In genomic region chr1:32946254-32946653, GRCm38 (mm10) we compare ENCODE assay signal across 29 mouse cellular contexts.
DNase-seq lines count a peak whose midpoint lies in the region; ATAC-seq and TF ChIP-seq lines count a peak whose summit lies in the region.
"Had no signal": no experiment of that assay in that cellular context is flagged by ENCODE, and none has a peak within 500 bp of the region (broad histone marks: within the 10 kb centered on the region; RNA-seq: fewer than 3 reads in every experiment).

No protein-coding gene starts in this region.

- peak; percentile 2 for DNase-seq in left cerebral cortex, postnatal 4 days
- DNase-seq in left cerebral cortex, postnatal 36 days (ENCODE audit: low spot score in 2 of 2): no peak
- DNase-seq in ZHBTc4 (ENCODE audit: low read depth, low spot score): peak; percentile 5
- DNase-seq in brain, embryonic 14.5 days (ENCODE audit: low read depth): peak; percentile 51
- DNase-seq: adrenal gland, postnatal 10 days; B cell, adult 2 months; cerebellum, adult 18-20 months; gastrocnemius, postnatal 25 days; heart, adult 18-20 months; heart, postnatal 36 days; kidney, adult 11 months; kidney, postnatal 36 days; liver, postnatal 0 days; lung, postnatal 10 days; right cerebral cortex, postnatal 25 days had no signal

- H3K9ac ChIP-seq in forebrain, embryonic 16.5 days (replicated peaks; ENCODE audit: low read depth, low read length): no peak overlapping the region
- H3K9ac ChIP-seq in forebrain, embryonic 13.5 days: no peak overlapping the region
- H3K9ac ChIP-seq in kidney, embryonic 15.5 days: no peak overlapping the region
- H3K9ac ChIP-seq: forebrain, embryonic 12.5 days; liver, embryonic 12.5 days; liver, postnatal 0 days; neural tube, embryonic 15.5 days; stomach, embryonic 15.5 days had no signal

- intact Hi-C loops in left cerebral cortex, postnatal 4 days (cut with DNase I): no loop called here
- intact Hi-C loops in left cerebral cortex, postnatal 36 days (cut with DNase I): no loop called here

- no peak overlapping the region for H3K27ac ChIP-seq in forebrain, embryonic 16.5 days (ENCODE audit: low read length)
- H3K27ac ChIP-seq in forebrain, embryonic 13.5 days: no peak overlapping the region
- no peak overlapping the region for H3K27ac ChIP-seq in kidney, embryonic 15.5 days
- H3K27ac ChIP-seq: forebrain, embryonic 12.5 days; layer of hippocampus, adult 2 months; left cerebral cortex, adult 2 months; liver, embryonic 12.5 days; macrophage; neural tube, embryonic 15.5 days; stomach, embryonic 15.5 days had no signal

- no peak overlapping the region for H3K4me3 ChIP-seq in forebrain, embryonic 16.5 days (replicated peaks; ENCODE audit: low read length)
- no peak overlapping the region for H3K4me3 ChIP-seq in forebrain, embryonic 13.5 days
- no peak overlapping the region for H3K4me3 ChIP-seq in kidney, embryonic 15.5 days (replicated peaks)
- H3K4me3 ChIP-seq: erythroblast, embryonic 14.5 days; forebrain, embryonic 12.5 days; layer of hippocampus, adult 2 months; left cerebral cortex, adult 2 months; liver, embryonic 12.5 days; neural tube, embryonic 15.5 days; stomach, embryonic 15.5 days had no signal

- 0 out of 2 replicates have a peak, but pooled peaks have one; percentile 26 for ATAC-seq in forebrain, embryonic 16.5 days
- ATAC-seq in forebrain, embryonic 13.5 days: no peak
- ATAC-seq in granulocyte monocyte progenitor cell, adult 5-6 weeks (replicated peaks; ENCODE audit: poor library complexity, severe bottlenecking): no peak
- no peak for ATAC-seq in kidney, embryonic 15.5 days (replicated peaks; ENCODE audit: low FRiP score)
- ATAC-seq: inflammation-experienced regulatory T-cells, adult 6 months; liver, embryonic 12.5 days; liver, postnatal 0 days had no signal

- WGBS in forebrain, embryonic 16.5 days: 71% methylated on average over 4 of the region's 4 CpGs
- 73% methylated on average over 4 of the region's 4 CpGs for WGBS in forebrain, embryonic 13.5 days
- 79% methylated on average over 4 of the region's 4 CpGs for WGBS in kidney, embryonic 15.5 days

- H3K9me3 ChIP-seq in forebrain, embryonic 16.5 days (ENCODE audit: control insufficient read depth, low read length): no peaks in the 10 kb centered on the region; the same call in 1 of the 2 replicates
- no peaks in the 10 kb centered on the region for H3K9me3 ChIP-seq in forebrain, embryonic 13.5 days (replicated peaks)
- no peaks in the 10 kb centered on the region for H3K9me3 ChIP-seq in kidney, embryonic 15.5 days (replicated peaks)
- H3K9me3 ChIP-seq: forebrain, embryonic 12.5 days; neural tube, embryonic 15.5 days; stomach, embryonic 15.5 days had no signal

- H3K4me1 ChIP-seq in forebrain, embryonic 16.5 days (replicated peaks; ENCODE audit: control insufficient read depth, insufficient read depth, low read length): no peaks in the 10 kb centered on the region
- no peaks in the 10 kb centered on the region for H3K4me1 ChIP-seq in forebrain, embryonic 13.5 days
- H3K4me1 ChIP-seq in kidney, embryonic 15.5 days: no peaks in the 10 kb centered on the region
- H3K4me1 ChIP-seq: forebrain, embryonic 12.5 days; liver, embryonic 12.5 days; neural tube, embryonic 15.5 days; stomach, embryonic 15.5 days had no signal

- no peak for TF ChIP-seq POLR2A in brain, embryonic 14.5 days (IDR thresholded peaks at IDR 0.05; ENCODE audit: borderline replicate concordance, extremely low read depth, insufficient read depth, insufficient read length, poor library complexity, severe bottlenecking)

- no peaks in the 10 kb centered on the region for H3K36me3 ChIP-seq in forebrain, embryonic 16.5 days (ENCODE audit: control insufficient read depth, insufficient read depth)
- H3K36me3 ChIP-seq in forebrain, embryonic 13.5 days (ENCODE audit: poor library complexity, severe bottlenecking): no peaks in the 10 kb centered on the region
- H3K36me3 ChIP-seq in kidney, embryonic 15.5 days: no peaks in the 10 kb centered on the region
- H3K36me3 ChIP-seq: forebrain, embryonic 12.5 days; liver, embryonic 12.5 days; neural tube, embryonic 15.5 days; stomach, embryonic 15.5 days had no signal

- H3K27me3 ChIP-seq in forebrain, embryonic 16.5 days (replicated peaks; ENCODE audit: control insufficient read depth, insufficient read depth, low read length): no peaks in the 10 kb centered on the region
- H3K27me3 ChIP-seq in forebrain, embryonic 13.5 days: no peaks in the 10 kb centered on the region
- no peaks in the 10 kb centered on the region for H3K27me3 ChIP-seq in kidney, embryonic 15.5 days
- H3K27me3 ChIP-seq: forebrain, embryonic 12.5 days; liver, embryonic 12.5 days; neural tube, embryonic 15.5 days; stomach, embryonic 15.5 days had no signal

- TF ChIP-seq CTCF in brain, embryonic 14.5 days (IDR thresholded peaks at IDR 0.05; ENCODE audit: borderline replicate concordance, extremely low read depth, insufficient read depth, insufficient read length): no peak

- no peak overlapping the region for H3K4me2 ChIP-seq in forebrain, embryonic 16.5 days (ENCODE audit: low read length)
- H3K4me2 ChIP-seq in forebrain, embryonic 13.5 days: no peak overlapping the region
- H3K4me2 ChIP-seq in kidney, embryonic 15.5 days: no peak overlapping the region
- H3K4me2 ChIP-seq: forebrain, embryonic 12.5 days; heart, embryonic 11.5 days; liver, embryonic 12.5 days; neural tube, embryonic 15.5 days; stomach, embryonic 15.5 days had no signal

Comparison
In these comparisons a context has a peak if more than half of its experiments do, and no peak if none do; other contexts are left out.
1. DNase-seq: peak in left cerebral cortex, postnatal 4 days (single experiment), ZHBTc4 (single experiment) and brain, embryonic 14.5 days (single experiment); none in left cerebral cortex, postnatal 36 days (0 of 2).